Mouse (Mus musculus) thymus, postnatal 4 days (tissue): ENCODE data around the gene Cd302.
A peak's percentile ranks its signal among the peaks of the same experiment; 100 is the strongest.

Experiments used
- DNase-seq: peaks from one replicate; pipeline ENCODE4 v3.0.0; 2021

Cd302 gene

DNA sequence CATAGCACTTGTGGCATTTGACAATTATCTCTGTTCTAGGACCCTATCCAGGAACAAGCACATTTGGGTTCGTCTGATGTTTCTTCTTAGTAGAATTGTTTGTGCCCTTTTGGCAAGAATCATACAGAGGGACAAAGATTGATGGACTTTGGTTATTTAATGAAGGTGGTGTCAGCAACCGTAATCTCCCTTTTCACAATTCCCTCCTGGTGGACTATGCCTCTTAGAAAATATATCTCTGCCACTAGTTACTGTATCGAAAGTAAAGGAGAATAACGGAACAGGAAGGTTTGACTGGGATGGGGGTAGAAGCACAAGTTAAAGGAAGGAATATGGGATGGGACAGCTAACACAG is at the start of gene Cd302:
Cd302 (minus strand) TSS at position 22 of the 355 bp plus-strand sequence.
- DNase-seq = no peak

DNA sequence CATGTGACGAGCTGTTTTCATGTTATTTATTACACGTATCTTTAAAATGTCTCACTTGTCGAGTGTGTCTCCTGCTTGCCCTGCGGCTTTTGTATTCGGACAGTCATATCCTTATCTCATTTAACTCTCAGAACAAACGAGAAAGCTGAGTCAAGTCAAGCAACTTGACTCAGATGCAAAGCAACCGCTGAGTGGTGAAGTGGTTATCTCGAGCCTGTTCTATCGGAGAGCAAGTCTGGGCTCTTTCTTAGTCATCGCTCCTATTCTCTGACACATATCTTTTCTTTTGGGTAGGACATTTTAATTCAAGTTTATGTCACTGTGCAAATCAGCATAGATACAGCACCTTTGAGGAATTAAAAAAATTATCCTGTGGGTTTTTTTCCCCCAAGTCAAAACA is 44.4 kb upstream of the Cd302 start:
- no peak for DNase-seq

DNA sequence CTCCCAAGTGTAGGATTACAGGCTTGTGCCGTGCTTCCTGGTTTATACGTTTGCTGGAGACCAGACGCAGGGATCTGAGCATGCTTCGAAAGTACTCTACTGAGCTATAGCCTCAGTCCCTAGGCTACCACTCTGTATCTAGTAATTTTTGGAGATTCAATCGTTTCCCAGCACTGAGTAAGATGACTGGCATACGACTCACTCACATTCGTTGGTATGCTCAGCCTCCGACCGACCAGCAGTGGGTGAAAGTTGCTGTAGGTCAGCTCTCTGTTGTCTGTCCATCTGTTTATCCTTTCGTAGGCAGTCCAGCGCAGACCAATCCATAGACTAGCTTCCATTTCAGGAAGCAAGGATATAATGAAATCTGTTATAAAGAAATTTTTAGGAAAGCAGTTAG is 43.3 kb upstream of the Cd302 start:
- no peak for DNase-seq

DNA sequence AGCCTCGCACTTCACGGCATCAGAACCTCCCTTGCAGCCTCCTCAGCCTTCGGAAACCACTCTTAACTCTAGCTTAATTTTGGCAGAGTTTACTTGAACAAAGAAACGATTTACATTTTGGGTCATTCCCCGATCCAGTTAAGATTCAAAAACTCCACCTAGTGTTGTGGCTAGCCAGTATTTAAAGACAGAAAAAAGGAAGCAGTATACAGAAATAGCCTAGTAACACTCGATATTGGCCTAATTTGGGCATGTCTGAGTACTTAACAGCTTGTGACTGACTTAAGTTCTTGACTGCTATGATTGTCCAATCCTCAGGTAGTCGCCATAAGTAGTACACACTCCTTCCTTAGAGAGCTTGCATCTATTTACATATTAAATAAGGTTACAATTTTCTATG is 42.7 kb upstream of the Cd302 start:
- no peak for DNase-seq

DNA sequence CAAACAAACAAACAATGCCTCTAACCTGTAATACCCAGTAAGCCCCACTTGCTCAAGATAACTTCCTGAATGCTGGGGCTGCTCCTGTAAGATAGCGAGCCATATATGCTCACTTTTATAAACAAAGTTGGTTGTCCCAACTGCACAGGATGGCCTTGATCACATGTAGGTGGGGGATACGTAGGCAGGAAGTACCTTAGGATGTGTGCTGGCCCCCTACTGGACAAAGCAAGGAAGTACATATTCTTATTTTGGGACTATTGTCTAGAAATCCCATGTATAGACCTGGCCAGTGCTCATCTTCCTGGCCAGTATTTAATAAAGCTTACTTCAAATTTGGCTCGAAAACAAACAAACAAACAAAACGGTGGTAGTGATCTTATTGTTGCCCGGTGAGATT is 39.1 kb upstream of the Cd302 start:
- peak; percentile 18 for DNase-seq

DNA sequence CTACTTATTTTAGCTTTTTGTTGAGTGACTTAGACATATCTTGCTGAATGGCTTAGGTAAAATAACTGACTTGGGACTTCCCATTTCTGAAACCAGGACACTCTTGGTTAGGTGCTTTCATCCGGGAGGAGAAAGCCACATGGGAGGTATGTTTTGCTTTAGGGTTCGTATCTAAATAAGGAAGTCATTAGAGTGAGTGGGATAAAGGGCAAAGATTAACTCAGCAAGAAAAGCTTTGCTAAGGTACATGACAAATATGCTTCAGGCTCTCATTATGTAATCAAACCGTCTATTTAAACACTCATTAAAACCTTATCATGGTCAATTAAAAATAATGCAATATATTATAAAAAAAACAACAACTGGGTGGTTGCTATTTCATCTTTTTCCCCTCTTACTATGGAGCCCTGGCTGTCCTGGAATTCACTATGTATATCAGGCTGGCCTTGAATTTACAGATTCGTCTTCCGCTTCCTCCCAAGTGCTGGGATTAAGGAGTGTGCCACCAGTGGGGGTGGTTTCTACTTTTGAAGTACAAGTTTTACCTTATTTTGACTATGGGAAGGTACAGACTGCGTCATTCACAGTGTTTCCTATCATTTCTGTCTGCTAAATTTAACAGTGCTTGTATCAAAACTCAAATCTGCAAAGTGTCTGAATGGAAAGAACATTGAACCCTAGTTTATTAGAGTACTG is 37.9 kb upstream of the Cd302 start:
- no peak for DNase-seq

DNA sequence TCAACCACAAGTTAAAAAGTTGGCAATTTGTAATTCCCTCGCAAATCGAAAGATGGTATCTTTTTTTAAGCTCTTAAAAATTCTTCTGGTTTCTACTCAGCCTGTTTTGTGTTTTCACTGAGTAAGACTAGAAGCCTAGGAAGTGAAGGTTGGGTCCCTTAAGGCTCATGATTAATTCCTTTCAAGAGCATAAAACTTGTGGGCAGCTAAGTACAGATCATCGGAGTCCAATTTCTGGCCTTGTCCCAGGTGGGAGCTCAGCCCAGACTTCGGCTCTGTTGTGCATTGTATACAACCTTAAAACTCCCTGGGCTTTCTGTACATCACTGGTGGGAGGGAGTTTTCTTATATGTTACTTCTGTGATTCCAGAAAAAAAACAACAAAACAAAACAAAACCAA is 19.5 kb upstream of the Cd302 start:
- no peak for DNase-seq

DNA sequence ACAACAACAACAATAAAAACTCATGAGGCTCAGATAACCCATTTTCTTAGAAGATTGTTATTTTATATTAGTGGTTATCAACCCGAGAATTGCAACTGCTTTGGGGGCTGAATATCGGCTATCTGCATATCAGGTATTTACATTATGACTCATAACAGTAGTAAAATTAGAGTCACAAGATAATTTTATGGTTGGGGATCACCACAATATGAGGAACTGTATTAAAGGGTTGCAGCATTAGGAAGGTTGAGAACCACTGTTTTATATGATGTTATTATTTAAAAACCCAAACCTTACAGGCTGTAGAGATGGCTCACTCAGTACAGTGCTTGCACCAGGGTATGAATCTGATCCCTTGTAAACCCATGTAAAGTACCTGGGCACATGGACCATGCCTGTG is 15.0 kb upstream of the Cd302 start:
- no peak for DNase-seq

DNA sequence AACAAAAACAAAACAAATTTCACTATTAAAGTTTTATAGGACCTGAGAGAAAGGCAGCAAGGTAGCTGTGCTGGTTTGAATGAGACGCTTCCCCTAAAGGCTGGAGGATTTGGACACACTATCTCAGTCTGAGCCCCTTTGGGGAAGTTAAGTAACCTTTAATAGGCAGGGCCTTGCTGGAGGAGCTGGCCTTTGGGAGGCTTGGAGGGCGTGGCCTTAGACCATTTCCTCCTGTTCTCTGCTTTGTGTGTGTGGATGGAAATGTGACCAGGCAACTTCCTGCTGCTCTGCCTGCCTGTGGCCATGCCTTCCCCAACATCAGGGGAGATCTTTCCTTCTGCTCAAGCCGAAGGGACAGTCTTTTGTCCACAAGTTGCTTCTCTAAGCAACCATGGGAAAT is 14.0 kb upstream of the Cd302 start:
- DNase-seq = no peak

DNA sequence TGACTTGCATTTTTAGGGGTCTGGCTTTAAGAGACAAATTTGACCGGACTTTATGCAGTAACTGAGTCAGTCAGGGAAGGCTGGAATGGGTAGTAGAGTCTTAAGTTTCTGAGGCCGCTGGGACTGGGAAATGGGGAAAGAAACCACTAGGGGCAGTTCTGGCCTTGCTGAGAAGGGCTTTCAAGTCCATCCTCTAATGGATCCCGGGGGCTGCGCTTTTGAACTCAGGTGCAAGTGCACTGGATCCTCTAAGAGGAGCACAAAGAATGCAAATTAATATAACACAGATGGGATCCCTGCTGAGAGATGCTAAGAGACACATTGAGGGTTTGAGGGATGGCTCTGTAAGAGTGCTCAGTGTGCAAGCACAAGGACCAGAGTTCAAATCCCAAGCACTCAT is 7.1 kb upstream of the Cd302 start:
- no peak for DNase-seq

DNA sequence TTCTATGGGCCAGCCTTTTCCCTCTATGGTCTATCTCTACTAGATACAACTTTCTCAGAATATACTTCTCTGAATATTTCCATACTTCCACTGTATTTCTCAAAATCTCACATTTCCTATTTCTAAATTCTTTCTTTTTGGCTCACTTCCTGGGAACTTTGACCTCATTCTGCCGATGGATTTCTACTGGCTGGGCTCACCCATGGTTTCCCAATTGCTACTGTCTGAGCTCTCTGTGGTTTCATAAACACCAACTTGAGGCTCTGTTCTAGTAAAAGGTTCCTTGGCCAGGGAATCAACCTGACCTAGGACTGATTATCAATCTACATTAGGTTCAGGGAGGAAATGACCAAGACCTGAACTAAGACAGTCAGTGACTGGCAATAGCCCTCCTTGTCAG is 5.2 kb upstream of the Cd302 start:
- DNase-seq = no peak

DNA sequence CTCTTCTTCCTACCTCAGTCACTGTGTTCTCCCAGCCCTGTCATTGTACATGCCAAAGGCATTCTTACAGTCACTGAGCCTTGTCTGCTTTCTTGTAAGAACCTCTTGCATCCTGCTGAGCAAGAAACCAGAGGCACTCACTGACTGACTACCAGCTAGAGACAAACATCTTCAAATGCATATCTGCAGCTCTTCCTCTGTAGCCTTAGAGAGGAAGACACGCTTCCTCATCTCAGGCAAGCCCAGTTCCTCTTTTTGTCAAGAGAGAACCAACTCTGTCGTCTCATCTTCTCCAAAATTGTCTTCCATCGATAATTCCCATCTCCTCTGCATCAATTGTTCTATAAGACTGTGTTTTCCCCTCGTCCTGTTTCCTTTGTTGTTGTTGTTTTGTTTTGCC is 4.3 kb upstream of the Cd302 start:
- no peak for DNase-seq

DNA sequence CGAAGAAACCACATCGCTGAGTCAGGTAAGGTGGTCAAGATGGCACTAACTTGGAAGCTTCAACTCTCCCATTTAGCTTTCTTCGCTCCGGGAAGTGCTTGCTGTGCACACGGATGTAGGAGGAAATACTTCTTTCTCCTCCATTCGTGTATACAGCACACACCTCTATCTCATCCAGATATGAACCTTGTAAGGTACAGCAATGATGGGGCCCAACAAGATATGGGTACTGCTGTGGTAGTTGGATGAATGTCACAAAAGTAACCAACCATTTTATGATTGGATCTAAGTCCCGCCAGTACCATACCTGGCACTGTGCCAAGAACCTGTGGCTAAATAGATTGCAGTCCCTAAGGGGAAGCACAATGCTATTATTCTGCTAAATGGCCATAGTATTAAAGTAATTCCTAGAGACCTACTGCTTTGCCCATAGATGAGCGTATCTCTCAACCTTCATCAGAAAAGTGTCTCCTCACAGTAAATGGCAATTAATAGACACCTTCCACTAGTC is 874 bp upstream of the Cd302 start:
- no peak for DNase-seq

DNA sequence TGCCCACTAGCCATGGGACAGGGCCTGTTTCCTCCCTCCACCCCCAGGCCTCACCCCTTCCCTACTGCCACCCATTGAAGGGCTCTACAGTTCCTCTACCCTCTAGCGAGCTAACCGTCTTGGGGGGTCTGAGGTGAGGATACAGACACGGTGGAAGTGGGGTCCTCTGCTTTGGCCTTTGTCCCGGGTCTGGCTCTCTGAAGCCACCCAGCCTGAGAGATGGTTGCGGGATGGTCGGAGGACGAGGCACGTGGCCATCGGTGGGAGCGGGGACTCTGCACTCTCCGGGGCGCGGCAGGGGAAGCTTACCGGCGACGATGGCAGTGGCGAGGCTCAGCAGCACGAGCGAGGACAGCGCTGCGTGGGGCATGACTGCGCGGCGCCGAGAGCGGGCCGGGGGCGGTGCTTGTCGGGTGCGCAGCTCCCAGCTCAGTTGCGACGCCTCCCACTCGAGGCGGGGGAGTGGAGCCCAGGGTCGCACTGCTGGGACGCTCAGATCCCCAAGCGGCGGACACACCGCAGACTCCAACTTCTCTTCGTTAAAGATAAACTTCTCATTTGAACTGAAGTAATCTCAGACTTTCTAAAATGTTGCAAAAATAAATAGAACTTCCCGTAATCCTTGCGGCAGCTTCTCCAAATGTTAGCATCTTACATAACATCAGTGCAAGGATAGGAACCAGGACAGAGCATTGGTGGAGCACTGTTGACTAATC is 379 bp downstream of the Cd302 start:
- peak; percentile 79 for DNase-seq

DNA sequence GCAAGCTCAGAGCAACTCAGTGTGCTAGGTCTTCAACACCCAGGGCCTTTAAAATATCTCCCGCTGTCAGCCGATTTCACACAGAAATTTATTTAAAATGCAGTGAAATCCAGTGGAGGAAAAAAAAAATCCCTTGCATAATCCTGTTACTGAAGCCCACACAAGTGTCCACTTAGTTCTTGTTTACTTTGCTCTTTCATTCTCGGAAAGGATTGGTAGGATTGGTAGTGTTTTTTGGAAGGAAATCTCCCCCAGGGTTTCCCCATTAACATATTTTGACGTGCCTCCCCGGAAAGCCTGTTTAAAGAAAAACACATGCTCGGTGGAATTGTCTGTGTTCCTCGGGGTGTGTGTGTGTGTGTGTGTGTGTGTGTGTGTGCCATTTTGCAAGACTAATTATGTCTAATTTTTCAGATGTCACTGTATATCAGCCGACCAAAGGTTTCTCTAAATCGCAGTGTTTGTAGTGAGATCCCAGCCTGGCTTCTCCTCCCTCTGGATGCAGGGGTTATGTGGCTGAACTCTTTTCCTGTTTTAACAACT is 1.0 kb downstream of the Cd302 start:
- no peak for DNase-seq

DNA sequence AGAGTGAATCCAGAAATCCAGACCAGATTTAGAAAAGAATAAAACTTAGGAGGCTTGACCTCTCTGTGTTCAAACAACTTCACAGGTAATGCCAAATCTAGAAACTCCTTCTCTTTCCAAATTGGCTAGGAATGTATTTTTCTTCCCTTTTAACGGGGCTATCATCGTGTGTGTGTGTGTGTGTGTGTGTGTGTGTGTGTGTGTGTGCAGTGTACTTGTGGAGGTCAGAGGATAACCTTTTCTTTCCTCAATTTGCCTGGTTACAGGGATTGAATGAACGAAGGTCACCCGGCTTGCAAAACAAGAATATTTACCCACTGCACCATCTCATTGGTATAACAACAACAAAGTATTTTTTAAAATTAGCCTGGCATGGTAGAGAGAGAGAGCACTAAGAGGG is 1.7 kb downstream of the Cd302 start:
- DNase-seq = no peak

DNA sequence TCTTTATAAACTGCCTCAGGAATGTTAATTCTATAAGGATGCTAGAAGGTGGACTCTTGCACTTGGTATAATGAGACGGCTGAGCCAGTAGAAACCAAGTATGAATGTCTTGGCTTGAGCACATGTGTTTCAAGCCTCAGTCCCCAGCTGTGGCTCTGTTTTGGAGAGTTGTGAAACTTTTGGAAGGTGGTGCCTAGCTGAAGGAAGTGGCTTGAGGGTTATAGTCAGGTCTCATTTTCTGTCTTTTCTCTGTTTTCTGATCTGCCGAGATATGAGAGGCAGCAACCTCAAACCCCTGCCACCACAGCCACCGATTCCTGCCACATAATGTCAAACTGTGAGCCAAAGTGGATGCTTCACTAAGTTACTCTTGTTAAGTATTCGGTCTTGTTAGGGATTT is 5.7 kb downstream of the Cd302 start:
- no peak for DNase-seq

DNA sequence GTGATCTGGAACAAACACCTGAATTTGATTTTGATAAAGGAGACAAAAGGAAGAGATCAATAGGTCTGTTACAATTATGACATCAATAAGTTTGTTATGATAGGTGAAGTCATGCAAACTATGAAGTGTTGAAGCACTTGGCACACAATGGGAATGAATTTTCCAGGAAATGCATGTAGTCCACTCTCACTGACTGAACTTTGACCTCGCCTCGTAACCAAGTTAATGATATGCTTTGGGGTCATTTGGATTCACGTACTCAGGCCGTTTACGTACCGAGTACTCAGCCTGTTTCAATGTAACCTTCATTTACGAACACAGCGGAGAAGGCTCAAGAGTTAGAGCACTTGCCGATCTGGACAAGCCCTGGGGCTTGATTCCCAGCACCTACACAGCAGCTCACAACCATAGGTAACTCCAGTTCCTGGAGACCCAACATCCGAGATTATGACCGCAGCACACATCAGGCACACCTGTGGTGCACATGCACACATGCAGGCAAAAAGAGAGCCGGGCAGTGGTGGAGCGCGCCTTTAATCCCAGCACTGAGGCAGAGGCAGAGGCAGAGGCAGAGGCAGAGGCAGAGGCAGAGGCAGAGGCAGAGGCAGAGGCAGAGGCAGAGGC is 14.3 kb downstream of the Cd302 start:
- DNase-seq = no peak

DNA sequence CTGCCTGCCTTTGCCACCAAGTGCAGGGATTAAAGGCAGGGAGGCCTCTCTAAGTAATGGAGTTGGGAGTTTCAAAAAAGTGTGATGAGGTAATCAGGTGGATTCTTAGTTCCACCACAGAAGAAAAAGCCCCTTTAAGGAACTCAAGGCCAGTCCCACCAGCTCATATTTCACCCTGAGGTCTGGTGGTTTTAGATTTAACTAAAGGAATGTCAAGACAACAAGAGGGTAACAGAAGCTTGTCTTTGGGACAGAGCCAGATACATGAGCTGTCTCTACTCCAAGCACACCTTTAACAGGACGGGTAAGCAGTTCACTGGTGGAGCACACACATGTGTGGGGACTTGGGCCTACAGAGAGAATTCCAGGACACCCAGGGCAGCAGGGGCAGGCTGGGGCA is 16.7 kb downstream of the Cd302 start:
- DNase-seq = no peak

DNA sequence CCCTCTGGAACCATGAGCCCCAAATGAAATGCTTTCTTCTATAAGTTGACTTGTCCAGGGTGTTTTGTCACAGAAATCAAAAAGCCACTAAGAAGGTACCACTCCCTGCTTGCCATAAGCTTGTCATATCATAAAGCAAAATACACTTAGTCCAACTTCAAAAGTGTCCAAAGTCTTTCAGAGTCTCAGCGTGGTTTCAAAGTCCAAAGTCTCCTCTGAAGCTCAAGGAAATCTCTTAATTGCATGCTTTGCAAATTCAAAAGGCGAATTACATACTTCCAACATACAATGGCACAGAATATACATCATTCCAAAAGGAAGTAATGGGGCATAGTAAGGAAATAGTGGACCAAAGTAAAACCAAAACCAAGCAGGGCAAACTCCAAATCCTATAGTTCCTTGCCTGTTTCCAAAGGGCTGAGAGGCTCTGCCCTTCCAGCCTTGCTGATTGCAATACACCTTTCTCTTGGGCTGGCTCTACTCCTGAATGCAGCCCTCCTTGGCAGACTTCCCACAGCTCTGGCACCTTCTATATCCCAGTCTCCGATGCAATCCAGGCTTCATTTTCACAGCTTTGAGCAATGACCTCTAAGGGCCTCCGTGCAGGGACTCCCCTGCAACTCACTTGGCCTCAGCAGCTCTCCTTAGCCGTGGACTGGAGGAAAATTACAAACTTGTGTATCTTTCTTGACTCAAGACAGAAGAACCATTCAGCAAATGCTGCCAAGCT is 23.5 kb downstream of the Cd302 start:
- no peak for DNase-seq

DNA sequence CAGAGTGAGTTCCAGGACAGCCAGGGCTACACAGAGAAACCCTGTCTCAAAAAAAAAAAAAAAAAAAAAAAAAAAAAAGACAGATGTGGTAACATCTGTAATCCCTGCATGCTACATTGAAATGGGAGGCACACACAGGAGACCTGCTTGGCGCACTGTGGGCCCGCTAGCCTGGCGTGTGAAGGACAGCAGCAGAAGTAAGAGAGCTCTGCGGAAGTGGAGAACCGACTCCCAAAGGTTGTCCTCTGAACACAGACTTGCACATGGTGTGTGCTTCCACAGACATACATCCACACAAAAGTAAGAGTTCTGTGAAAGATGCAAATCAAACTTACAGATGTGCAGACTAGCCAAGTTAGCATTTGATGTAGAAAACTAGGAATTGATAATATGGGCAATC is 25.1 kb downstream of the Cd302 start:
- no peak for DNase-seq

DNA sequence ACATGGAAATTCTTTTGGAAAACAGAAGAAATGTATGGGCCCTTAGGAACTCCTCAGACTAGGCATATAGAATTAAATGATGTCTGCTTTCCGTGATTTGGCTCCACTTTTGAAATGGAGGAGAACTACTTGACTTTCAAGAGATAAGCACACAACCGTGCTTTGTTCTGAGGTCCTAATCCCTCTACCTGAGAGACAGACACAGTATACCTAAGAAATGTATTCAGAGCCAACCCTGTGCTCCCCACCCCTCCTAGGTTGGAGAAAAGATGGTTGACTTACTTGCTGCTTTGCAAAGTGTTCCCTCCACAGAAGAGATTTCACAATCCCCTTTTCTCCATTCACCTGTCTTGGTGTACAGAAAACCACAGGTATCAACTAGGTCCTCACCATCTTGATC is 27.5 kb downstream of the Cd302 start:
- no peak for DNase-seq

DNA sequence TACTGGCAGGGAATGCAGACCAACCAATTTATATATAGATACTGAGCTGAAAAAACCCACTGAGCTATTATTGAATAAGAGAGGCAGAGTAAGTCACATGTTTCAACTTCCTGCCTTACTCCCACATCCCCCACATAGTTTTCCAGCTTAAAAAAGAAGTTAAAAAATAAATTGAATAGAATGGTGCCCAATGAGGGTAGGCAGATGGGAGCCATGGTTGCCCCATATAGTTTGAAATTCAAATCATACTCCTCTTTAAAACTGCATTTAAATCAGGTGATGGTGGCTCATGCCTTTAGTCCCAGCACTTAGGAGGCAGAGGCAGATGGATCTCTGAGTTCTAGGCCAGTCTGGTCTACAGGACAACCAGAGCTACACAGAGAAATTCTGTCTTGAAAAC is 30.8 kb downstream of the Cd302 start:
- DNase-seq = no peak
